Mouse (Mus musculus) layer of hippocampus, postnatal 10 days (tissue): ENCODE data around the gene Zfp950. TPM values are rescaled to one million over a fixed set of nuclear protein-coding genes. Genes with fewer than 3 reads are reported as not detected.
"Not testable (repeated sequence)": the region's sequence is repeated elsewhere in the genome, so short reads cannot be mapped to it uniquely, and the experiment has no call there.

Experiments
- DNase-seq, 2 experiments: peaks; one replicate each; pipeline ENCODE4 v3.0.0; 2021; ENCODE audit warnings: low spot score in 2 of 2
- long read RNA-seq: library from polyadenylated mRNA; stranded (forward); transcript quantifications from one replicate; pipeline ENCODE4 v2.0.0, GENCODE M21; 2023
- total RNA-seq, 2 experiments: library from RNA; stranded (reverse); gene quantifications; 2 replicates each; pipeline ENCODE4 v1.2.3; 2021

Gene Zfp950
- total RNA-seq, result 10 to 100 TPM; 22.7 to 23.4 TPM
- long read RNA-seq, full-length matches to known transcripts, result 7 of 10 reads
- long read RNA-seq, partial matches to known transcripts, result 0 of 10 reads
- long read RNA-seq, other reads (novel, unspliced or antisense), result 3 of 10 reads

DNA sequence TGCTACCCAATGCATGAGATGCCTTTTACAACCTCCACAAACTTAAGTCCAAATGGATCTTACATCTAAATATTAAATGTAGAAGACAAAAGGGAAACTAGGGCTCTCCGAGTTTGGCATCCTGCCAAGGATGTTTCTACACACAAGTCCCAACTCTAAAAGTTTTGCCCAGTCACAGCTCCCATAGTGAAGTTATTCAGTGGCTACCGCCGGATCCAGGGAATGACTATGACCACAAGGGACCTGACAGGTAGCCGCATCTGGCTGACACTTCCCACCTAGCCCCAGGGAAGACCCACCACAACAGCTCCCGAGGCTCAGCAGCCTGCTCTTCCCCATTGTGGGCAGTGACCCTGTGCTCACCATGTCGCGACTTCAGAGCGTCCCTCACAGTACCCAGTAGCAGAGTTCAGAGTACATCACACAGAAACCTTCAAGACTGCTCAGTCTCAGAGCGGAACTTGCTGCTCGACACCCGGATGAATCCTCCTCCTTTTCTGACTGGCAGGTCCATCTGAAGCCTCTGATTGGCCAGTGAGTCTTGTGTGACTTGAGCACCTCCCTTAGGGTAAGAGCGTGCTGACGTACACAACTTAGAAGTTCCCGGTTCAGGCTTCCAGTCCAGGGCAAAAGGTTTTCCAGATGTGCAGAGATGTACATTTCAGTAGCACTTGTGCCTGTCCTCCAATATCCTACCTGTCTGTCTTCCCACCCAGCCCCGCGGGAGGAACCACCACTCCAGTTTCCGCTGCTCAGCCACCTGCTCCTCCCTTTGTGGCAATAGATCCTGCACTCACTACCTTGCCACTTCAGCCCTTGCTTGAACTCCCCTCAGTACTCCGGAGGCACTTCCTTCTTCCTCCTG, at the start of gene Zfp950:
Gene Zfp950, minus strand, starts transcription at position 499 of the 865 bp plus-strand sequence.
- DNase-seq, result peak; percentile 70 to 78

DNA sequence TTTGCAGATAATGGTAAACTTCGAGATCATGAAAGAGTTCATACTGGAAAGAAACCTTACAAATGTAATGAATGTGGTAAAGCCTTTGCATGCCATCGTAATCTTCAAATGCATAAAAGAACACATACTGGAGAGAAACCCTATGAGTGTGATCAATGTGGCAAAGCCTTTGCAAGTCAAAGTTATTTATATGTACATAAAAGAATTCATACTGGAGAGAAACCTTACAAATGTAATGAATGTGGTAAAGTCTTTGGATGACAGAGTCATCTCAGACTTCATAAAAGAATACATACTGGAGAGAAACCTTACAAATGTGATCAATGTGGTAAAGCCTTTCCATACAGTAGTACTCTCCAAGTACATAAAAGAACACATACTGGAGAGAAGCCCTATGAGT, 43.0 kb upstream of the Zfp950 start, which contains the start of gene Gm6020:
Gene Gm6020, plus strand, starts transcription at position 301 of the 400 bp plus-strand sequence.
- DNase-seq, result not testable (repeated sequence)

DNA sequence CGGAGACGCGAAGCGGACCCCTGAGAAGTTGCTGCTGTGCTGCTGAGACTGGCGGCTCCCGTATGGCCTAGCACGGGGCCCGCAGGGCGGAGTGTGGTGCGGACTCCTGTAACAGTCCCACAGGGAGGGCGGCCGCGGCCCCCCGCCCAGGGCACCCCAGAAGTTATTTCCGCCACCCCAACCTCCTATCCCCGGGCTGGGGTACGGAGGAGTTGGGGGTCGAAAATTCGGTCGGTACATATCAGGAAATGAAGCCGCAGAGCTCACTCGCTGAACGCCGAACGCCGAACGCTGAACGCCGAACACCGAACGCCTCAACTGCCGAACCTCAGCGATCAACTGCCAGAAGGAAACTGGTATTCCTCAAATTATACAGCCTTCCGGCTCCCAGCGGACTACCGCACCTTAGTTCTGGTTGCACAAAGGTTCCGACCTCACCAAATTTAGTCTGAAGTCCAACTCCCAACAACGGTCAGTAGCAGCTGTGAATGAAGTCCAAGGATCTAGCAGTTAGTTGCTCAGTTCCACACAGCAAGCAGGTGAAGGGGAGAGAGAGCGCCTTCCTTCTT, 35.2 kb upstream of the Zfp950 start, which contains the start of gene Gm7102:
Gene Gm7102, minus strand, starts transcription at position 554 of the 569 bp plus-strand sequence.
- DNase-seq, result no peak

DNA sequence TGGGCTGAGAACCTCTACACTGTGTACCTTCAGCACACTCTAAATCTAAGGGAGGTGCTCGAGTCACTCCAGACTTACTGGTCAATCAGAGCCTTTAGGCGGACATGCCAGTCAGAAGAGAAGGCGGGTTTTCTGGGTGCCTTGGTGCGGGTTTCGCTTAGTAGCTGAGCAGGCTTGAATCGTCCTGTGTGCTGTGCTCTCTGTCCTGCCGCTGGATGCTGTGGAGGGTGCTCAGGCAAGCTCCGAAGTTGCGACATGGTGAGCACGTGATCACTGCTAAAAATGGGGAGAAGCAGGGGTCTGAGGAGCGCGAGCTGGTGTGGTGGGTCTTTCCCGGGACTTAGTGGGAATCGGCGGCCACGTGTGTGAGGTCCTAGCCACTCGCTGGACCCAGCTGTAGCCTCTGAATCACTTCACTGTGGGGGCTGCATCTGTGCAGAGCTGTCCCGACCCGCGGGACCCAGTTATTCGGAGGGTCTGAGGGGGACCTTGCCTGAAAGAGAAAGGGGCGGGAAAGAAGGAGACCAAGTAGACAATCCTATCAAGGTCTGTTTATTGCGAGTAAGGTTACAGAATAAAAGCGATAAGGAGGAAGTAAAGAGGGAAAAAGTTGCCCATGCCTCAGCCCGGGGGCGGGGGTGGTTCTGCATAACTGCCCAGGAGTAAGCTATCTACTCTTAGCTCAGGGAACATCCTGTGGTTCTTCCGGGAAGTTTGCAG, 11.2 kb upstream of the Zfp950 start:
- DNase-seq, result no peak

DNA sequence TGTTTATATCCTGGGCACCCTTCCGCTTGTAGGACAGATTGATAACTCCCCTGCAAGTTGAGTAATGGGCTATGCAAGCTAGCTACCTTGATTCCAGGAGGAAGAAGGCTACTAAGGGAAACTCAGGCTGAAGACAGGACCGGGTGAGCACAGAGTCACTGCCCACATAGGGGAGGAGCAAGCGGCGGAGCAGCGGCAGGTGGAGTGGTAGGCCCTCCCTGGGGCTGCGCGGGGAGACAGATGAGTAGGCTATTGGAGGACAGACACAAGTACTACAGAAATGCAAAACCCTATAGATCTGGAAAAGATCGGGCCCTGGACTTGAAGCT, 10.7 kb upstream of the Zfp950 start:
- no peak for DNase-seq

DNA sequence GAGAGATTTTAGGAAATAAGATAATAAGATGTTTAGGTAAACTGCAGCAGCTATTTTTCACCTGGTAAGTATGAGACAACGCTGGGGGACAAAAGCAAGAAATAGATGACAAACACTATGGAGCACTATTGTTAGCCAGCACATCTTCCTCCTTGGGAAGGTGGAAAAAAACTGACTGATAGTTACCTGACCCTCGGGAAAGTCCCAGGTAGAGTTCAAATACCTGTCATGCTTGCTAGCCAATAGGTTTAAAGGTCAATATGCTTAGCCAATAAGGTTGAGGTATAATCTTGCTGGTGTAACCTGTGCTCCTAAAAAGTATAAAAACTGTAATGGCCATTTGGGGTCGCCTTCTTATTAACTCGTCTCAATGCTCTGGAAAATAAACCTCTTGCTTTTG, 659 bp upstream of the Zfp950 start:
- no peak for DNase-seq

DNA sequence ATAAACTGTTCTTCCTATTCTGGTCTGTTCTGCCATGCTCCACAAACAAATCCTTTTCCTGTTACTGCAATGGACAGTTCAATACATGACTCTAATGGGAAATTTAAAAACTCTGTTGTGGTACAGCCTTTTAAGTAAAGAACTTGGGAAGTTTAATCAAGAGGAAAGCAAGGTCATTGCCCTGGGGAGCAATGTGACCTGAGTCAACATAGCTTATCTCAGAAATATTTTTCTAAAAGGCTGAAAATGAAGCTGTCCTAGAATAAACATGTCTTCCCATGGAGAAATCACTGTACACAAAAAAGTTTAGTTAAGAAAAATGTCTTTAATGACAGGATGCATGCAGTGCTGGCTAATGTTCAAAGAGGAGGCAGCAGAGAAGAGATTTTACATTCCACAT, 2.0 kb downstream of the Zfp950 start:
- DNase-seq, result no peak

DNA sequence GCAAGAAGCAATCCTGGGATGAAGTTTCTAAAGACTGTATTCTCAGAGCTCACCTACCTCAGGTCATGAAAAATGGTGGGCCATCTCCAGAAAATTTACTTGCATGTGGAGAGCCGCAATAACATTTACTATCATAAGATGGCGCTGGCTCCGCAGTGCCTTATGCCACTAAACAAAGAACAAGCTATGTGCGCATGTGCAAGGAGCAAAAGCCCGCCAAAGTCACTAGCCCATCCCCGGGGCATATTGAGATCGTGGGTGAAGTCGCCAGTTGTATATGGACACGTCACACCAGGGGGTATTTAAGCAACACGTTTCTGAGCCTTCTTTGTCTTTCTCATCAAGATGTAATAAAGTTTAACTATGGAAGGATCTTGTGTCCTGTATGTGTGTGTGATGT, 9.5 kb downstream of the Zfp950 start:
- no peak for DNase-seq

DNA sequence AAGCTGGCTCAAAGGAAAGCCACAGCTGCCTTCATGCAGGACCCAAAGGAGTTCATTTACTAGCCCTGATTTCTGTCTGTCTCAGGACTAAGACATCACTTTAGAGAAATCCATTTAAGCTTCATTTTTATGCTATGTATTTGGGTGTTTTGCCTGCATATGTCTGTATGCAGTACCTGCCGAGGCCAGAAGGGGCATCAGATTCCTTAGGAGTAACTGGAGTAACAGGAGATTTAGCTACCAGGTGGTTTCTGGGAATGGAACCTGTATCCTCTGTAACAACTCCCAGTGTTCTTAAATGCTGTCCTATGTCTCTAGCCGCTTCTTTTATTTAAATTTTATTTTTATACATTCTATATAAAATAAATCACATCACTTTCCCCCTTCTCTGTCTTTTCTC, 30.5 kb downstream of the Zfp950 start:
- DNase-seq, result no peak

DNA sequence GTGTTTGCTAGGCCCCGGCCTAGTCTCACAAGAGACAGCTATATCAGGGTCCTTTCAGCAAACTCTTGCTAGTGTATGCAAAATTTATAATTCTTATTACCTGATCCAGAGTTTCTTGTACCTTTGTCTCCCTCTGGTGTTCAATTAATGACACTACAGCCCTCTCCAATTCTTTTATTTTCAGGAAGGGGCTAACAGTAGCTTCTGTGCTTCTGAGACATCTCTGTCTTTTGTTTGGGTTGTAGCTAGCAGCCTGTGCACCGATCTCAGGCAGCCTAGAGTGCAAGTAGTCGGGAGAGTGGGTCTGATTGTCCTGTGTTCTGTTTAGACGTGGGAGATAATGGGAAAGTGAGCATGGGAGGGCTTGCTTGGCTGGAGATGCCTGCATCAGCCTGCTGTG, 42.9 kb downstream of the Zfp950 start:
- no peak for DNase-seq

DNA sequence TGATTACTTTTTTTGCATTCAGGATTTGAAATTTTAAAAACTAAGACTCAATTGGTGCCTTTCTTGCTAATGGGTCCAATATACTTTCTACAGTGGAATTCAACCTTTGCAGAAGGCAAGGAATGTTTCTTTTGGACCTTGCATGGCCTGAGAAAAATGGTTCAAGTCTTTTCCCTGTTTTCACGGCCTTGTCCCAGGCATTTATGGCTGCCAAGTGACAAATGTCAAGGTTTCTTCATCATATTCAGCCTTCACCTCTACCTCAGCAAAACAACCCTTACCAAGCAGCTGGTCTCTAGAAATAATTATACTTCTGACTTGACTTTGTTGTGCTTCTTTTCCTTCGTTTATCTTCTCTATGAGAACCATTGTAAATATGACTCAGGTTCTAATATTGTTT, 43.9 kb downstream of the Zfp950 start:
- no peak for DNase-seq

DNA sequence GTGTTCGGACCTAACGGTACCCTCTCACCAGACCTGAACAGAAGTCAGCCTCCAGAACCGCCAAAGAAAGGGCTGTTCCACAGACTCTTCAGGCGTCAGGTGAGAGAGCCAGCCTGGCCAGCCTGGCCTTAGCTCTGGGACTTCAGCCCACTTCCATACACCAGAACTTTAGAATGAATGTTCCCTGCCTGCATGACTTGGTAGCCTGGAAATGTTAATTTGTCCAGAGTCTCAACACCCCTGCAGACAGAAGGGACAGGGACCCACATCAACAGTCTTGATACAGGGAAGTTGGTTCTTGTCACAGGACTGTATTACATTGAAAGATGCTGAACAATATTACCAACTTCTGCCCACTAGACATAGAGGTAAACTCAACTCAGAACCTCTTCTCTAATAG, 50.1 kb downstream of the Zfp950 start:
- no peak for DNase-seq

DNA sequence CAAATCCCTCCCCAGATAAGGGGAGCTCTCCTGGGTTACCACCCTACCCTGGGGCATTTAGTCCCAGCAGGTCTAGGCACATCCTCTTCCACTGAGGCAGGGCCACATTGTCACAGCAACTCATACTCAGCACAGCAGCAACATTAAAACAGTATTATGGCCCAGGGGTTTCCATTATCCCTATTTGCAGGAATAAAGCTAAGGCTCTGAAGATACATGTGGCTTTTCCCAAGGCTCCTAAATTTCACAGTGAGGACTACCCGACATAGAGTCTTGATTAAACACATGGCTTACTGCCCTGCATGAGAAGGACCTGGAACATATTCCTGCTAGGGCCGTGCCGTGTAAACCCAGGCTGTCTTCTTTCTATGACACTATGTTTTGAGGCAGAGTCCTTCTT, 51.6 kb downstream of the Zfp950 start:
- DNase-seq, result no peak

DNA sequence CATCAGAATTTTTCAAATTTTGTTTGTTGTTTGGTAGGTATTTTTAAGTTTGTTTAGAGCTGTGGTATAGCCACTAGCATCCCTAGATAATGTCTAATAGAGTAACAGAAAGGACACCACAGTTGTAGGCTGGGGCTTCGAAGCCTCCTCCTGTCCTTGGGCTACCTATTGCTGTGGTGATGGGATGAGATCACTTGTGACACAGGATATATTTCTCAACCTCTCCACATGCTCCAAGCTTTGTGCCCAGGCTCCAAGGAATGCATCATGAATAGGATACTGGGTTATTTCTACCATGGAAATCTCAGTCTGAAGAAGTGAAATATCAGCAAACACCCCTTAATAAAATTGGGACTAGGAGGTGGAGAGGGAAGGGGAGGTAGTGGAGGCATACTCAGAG, 52.9 kb downstream of the Zfp950 start:
- DNase-seq, result no peak

DNA sequence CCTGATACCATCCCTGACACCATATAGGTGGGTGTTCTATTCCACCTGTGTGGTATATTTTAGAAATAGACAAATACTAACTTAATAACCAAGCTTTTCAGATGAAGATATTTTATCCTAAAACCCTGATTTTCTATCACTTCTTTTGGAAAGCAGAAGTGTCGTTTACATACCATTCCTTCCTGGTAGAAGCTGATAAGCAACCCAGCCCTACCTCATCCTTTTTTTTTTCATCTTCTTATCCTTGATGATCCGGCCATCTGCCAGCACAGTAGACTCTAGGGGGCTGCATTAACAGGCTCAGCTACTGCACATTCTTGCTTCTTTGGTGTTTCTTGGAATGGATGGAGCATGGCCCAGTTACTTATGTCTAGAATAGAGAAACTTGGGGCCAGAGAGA, 55.4 kb downstream of the Zfp950 start:
- no peak for DNase-seq

DNA sequence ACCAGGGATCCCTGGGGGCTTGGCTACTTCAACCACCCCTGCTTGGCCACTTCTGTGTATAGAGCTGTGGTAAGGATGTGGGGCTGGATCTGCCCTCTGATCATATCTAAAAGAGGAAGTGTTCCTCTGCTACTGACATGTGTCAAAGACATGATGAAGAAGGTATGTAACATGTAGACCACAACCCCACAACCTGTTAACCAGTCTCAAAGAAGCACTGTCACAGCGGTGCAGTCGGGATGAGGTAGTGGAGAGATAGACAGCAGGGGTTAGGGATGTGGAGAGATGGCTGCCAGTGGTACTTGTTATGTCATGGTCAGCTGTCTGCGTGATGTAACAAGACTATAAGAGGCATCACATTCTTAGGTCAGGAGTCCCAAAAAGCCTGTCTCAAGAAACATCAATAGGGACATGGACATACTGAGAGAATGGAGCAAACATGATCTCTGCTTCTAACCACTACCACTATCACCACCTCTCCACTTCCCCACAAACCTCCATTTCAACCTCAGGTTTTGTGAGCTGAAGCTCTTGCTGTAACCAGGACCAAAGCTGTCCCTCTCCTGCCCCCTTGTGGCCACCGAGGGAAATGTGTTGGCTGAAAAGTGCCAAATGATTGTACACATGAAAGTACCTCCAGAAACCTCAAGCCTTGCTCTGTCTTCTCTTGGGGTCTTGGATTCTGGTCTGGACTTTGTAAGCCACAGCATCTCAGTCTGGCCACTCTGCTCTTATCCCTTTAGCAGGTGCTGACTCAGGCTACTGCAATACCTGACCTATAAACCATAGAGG, 56.3 kb downstream of the Zfp950 start:
- DNase-seq, result peak; percentile 94 to 95

DNA sequence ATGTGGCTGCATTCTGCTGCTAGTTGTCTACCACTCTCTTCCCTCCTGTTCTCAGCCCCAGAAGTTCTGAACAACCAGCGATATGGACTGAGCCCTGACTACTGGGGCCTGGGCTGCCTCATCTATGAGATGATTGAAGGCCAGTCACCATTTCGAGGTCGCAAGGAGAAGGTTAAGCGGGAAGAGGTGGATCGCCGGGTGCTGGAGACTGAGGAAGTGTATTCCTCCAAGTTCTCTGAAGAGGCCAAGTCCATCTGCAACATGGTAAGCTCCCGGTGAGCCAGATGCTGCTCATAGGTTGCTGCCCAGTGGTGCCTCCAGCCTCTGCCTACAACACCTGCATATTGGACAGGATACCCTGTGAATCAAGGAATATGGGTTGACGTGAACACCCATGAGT, 57.6 kb downstream of the Zfp950 start:
- DNase-seq, result no peak

DNA sequence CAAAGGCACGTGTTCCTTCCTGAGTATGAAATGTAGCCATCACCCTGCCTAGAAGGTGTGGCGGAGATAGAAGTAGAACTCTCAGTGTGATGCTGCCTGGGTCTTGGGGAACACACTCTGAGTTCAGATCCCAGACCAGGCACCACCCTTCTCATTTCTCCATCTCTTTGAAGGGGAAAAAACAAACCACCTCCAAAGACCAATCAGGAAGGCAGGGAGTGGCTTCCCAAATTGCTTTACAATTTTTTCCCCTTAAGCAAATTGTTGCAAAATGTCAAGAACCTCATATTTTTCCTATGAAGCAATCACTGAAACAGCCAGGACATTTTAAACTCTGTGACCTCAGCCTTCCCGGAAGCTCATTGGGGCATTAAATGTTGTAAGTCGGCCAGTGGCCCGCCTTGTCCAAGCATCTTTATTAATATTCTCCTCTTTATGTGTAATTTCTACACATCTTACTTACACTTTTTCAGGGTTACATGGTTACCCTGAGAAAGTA, 60.3 kb downstream of the Zfp950 start:
- DNase-seq, result no peak

DNA sequence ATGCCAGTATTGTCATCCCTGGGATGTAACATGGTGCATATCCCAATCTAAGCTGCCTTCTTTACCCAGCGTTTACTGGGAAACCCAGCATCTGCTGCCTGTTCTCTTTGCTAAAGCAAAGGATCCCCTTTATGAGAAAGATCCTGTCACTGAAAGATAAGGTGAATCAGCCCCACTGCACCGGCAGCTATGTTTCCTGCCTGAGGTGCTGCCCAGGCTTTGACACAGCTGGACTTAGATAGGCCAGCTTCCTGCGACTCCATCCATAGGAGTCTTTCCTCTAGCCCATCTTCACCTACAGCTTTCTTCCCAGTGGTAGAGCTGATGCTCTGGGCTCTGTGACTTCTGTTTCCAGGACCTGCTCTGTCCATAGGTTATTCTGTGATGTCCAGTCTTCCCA, 62.0 kb downstream of the Zfp950 start:
- DNase-seq, result no peak

DNA sequence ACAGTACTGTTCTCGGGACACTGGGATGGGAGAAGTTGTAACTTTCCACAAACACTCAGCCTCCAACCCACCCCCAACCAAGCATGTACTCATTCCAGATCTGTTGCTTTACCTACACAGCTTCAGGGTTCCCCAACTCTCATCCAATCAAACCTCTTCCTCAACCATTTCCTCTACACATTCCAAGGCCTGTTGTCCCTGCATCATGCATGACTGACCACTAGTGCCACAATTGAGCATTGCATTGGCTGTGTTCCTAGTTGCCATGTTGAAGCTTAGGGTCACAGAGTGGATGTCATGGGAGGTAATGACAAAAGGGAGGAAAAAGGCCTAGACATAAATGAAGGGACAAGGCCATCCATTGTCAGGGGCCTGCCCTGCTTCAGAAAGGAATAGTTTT, 75.6 kb downstream of the Zfp950 start:
- no peak for DNase-seq

DNA sequence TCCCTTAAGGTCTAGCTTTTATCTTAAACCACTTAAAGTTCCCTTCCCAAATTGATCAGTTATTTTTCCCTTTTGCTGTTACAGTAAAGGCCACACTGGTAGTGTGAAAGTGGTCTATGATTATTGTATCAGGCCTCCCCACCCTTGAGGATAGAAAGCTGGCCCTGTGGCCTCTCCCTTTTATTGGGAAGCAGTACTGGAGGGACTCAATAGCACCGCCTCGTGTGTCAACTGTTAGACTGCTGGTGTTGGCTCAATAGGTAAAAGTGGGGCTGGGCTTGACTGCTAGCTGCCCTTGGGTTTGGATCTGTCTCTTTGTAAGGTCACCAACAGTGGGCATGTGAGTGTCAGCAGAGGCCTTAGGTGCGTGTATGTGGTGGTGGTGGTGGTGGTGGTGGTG, 76.3 kb downstream of the Zfp950 start:
- DNase-seq, result peak in 1 of 2 experiments; percentile 12
